Mouse (Mus musculus): ENCODE measurements around the gene Gmfb. TPM values are rescaled to one million over a fixed set of nuclear protein-coding genes. Genes with fewer than 3 reads are reported as not detected.
A peak's percentile ranks its signal among the peaks of the same experiment; 100 is the strongest.

Gmfb gene
- total RNA-seq, 2 experiments from 2014 or later: 34.7 to 37.4 TPM

DNA sequence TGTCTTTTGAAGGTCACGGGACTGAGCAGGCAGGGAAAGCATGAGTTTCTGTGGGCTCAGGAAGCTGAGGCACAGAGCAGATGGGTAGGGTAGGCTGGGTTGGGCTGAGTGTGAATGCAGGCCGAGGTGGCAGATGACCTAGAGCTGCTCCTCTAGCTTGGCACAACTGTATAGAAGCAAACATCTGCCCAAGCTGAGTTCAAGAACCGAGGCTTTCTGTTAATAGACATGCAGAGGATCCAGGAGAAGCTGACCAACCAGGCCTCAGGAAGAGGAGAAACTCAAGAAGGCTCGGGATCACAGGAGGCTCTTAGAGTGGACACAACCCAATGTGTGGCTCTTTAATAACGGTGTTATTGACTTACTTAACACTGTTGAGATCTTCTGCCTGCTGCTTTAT lies 15.9 kb downstream of the Gmfb start:
- intact Hi-C loops (cut with DNase I): no loop called here
- DNase-seq: no peak

GRCm38 (mm10) chr14:46803791-46804190 lies 18.3 kb downstream of the Gmfb start:
- DNase-seq: no peak
- intact Hi-C loops (cut with DNase I): no loop called here

GRCm38 (mm10) chr14:46803259-46803658 lies 18.8 kb downstream of the Gmfb start:
- intact Hi-C loops (cut with DNase I): no loop called here
- no peak for DNase-seq

- intact Hi-C loops (cut with DNase I): no loop called here
- no peak for DNase-seq
Measured at GRCm38 (mm10) chr14:46800684-46801345, 21.2 kb downstream of the Gmfb start.

GRCm38 (mm10) chr14:46794157-46794556 lies 27.9 kb downstream of the Gmfb start:
- intact Hi-C loops (cut with DNase I): no loop called here
- DNase-seq: no peak

DNA sequence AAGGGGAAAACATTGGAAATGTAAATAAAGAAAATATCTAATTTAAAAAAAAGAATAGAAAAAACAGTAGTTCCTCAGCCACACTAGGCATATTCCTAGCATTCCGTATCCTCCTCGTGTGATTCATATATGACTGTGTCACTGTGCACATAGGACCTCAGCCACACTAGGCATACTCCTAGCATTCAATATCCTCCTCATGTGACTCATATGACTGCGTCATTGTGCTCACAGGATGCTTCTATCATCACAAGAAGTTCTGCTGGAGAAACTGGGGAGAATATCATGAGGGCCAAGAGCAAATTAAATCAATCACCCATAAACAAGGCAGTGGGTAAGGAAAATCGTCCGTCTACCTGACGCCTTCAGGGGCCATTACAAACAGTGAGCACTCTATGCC lies 31.3 kb downstream of the Gmfb start:
- intact Hi-C loops (cut with DNase I): no loop called here

DNA sequence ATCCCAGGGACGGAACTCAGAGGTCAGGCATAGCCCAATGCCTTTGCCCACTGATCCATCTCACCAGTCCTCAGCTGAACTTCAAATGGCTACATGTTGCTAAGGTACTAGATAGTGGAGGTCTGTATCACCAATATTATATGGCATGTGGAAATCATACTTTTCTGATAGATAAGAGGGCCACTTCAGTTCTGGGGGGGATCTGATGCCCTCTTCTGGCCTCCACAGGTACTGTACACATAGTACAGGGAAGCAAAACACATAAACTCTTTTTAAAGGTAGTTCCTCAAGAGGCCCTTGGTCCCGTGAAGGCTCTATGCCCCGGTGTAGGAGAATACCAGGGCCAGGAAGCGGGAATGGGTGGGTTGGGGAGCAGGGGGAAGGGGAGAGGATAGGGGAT lies 31.7 kb downstream of the Gmfb start:
- no peak for DNase-seq
- intact Hi-C loops (cut with DNase I): no loop called here

More for the DNA sequence above, 31.3 kb downstream of the Gmfb start:
- no peak for DNase-seq

GRCm38 (mm10) chr14:46788505-46788901 lies 33.5 kb downstream of the Gmfb start:
- DNase-seq: peak in 1 of 2 experiments; percentile 18

DNA sequence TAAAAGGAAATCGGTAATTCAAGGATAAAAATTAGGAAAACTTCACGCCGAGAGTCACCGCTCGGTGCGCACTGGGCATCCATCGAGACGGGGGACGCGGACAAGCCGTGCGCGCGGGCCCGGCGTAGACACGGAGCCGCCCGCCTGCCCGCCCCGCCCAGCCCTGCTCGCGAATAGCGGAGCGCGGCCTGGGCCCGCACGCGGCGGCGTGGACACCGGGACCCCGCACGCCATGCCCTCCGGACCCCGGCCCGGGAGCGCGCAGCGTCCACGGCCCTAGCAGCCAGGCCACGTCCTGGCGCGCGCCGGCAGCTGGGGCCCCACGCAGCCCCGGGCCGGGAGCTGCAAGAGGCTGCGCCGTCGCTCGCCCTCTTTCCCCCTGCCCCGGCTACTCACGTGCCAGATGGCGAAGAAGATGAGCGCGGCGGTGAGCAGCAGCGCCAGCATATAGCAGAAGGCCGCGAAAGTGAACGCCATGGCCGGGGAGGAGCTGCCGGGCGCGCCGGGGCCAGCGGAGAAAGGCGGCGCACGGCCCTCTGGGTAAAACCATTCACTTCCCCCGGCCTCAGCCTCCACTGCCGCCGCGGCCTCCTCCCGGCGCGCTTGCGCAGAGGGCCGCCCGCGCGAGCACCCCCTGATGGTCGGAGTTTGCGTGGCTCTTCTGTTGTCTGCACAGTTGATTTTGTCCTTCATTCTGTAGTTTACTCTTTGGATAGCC lies 34.1 kb downstream of the Gmfb start, which contains the start of gene Cnih1:
TSS of gene Cnih1 (minus strand) at position 625 of the 718 bp plus-strand sequence.
- intact Hi-C loops (cut with DNase I): no loop called here

More at GRCm38 (mm10) chr14:46788505-46788901, 33.5 kb downstream of the Gmfb start:
- intact Hi-C loops (cut with DNase I): no loop called here

DNA sequence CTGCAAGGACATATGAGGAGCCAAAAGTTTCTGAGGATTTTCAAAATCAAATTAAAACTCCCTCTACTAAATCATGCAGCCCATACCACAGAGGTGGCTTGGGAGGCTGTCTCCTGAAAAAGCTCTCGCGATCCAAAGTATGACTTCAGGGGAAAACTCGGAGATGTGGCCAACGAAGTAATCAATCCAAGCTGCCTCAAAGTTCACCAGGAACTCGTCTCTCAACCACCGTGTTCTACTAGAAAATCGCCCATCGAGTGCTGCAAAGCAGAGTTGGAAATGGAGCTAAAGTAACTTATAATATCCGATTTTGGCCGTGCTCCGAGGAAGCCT lies 34.6 kb downstream of the Gmfb start:
- DNase-seq: no peak

More for the DNA sequence above, 34.1 kb downstream of the Gmfb start, which contains the start of gene Cnih1:
- DNase-seq: peak; percentile 95

GRCm38 (mm10) chr14:46785247-46785646 lies 36.8 kb downstream of the Gmfb start:
- intact Hi-C loops (cut with DNase I): no loop called here
- no peak for DNase-seq

More for the DNA sequence above, 34.6 kb downstream of the Gmfb start:
- intact Hi-C loops (cut with DNase I): no loop called here

GRCm38 (mm10) chr14:46783327-46783926 lies 38.6 kb downstream of the Gmfb start:
- intact Hi-C loops (cut with DNase I): no loop called here
- DNase-seq: no peak

- no peak for DNase-seq
- intact Hi-C loops (cut with DNase I): no loop called here
Measured at GRCm38 (mm10) chr14:46782187-46782828, 39.7 kb downstream of the Gmfb start.

GRCm38 (mm10) chr14:46781086-46781485 lies 41.0 kb downstream of the Gmfb start:
- DNase-seq: no peak
- intact Hi-C loops (cut with DNase I): no loop called here

- intact Hi-C loops (cut with DNase I): no loop called here
- no peak for DNase-seq
Measured at GRCm38 (mm10) chr14:46779217-46779616, 42.8 kb downstream of the Gmfb start.

GRCm38 (mm10) chr14:46778756-46779155 lies 43.3 kb downstream of the Gmfb start:
- intact Hi-C loops (cut with DNase I): no loop called here
- no peak for DNase-seq

GRCm38 (mm10) chr14:46770036-46770435 lies 52.0 kb downstream of the Gmfb start:
- no peak for DNase-seq
- intact Hi-C loops (cut with DNase I): no loop called here

DNA sequence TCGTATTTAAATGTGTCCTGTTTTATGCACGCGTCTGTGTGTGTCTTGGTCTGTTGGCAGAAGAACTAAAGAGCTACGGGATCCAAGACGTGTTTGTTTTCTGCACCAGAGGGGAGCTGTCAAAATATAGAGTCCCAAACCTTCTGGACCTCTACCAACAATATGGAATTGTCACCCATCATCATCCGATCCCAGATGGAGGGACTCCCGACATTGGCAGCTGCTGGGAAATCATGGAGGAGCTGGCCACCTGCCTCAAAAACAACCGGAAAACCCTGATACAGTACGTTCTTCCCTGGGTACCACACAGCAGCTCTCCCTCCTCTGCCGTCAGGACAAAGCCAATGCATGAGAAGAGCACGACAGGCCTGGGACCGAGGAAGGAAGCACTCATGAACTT lies 54.9 kb downstream of the Gmfb start:
- no peak for DNase-seq
- intact Hi-C loops (cut with DNase I): no loop called here

GRCm38 (mm10) chr14:46761186-46761585 lies 60.9 kb downstream of the Gmfb start:
- intact Hi-C loops (cut with DNase I): no loop called here
- DNase-seq: no peak

DNA sequence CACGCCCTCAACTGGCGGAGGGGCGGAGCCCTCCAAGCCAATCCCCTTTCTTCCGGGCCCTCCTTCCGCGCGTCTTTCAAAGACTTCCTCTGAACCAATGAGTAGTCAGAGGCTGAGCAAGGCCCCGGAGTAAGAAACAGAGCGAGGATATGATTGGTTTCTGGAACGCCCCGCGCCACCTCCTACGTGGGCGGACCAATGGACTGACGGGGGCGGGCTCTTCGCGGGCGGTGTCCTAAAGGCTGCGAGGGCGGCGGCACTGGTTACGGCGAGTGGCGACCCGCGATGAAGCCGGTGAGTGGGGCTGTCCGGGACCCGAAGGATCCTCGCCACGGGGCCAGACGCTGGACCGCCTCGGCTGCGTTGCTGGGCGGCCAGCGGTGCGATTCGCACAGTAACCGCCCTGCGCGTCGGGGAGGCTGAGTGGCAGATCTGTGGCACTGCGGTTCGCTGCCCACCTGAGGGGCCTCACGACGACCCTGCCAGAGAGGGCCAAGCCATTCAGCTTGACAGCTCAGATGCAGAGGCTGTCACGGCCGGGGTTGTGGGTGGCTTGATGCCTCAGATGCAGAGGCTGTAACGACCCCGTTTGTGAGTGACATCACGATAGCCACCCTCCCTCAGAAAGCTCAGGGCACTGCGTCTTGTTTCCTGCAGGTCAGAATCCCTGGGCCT lies 61.5 kb downstream of the Gmfb start, which contains the start of gene Cdkn3:
TSS of gene Cdkn3 (plus strand) at position 187 of the 675 bp plus-strand sequence.
- intact Hi-C loops (cut with DNase I): no loop called here

More for the DNA sequence above, 61.5 kb downstream of the Gmfb start, which contains the start of gene Cdkn3:
- peak; percentile 90 to 93 for DNase-seq

All from heart, postnatal 14 days (tissue).